Mouse (Mus musculus): ENCODE results near the gene Fbxw27.
A peak's percentile ranks its signal among the peaks of the same experiment; 100 is the strongest.
"Not testable (repeated sequence)": the region's sequence is repeated elsewhere in the genome, so short reads cannot be mapped to it uniquely, and the experiment has no call there.

Fbxw27 gene

DNA sequence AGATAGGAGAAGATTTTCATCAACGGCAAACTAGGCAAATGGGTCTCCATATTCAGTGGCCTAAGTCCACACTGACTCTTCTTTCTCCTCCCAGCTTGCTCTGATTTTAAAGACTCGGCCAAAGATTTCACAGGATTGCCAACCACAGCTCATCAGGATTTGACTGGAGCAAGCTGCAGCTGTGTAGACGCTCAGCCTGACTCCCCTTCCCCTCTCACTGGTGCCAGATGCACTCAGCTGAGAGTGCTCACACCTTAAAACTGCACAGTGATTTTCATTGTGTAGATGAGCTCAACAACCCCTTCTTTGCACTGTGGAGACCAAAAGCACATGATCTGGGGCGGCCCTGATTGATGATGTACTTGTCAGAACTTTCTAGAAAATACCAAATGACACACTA is at the start of gene Fbxw27:
Gene Fbxw27 (minus strand): TSS at position 101 of the 400 bp plus-strand sequence.
- not testable (repeated sequence) for DNase-seq

DNA sequence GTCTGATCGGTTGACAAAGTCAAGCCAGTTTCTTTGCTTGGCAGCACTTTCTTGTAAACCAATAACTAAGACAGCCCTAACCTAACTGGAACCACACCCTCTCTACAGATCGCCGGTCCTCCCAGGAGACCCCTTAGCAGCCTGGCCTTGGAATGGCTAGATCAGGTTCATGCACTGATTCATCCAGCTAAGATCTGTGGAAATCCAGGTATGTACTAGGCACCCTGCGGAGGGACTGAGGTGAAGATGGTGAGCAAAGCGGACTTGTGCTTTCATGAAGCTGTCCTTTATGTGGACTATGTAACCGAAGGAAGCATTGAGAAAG is 42.6 kb upstream of the Fbxw27 start:
- DNase-seq, result no peak

DNA sequence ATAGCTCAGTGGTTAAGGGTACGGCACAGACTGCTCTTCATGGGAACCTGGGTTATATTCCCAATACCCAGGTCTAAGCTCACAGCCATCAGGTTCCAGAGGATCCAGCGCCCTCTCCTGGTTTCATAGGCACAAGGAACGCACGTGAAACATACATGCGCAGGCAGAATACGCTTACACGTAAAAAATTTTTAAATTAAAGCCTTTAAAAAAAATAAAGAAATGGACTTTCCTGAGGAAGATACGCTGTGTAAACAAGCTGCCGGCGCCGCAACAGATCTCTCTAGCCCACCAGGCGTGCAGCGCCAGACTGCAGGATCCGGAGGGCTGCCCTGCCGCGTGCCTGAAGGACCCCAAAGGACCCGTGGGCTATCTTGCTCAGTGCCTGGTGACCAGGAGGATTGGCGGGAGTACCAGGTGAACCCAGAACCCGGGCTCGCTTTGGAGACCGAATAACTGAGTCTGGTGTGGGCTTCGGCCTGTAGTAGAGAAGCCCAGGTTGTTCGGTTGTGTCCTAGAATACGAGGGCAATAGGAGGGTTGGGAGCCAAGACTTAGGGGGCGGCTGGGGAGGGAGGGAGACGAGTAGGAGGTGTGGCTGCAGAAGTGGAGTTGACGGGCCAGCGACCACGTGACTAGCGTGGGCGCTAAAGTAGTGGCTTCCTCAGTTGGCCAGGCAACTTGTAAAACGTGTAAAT is 42.1 kb upstream of the Fbxw27 start, which contains the start of gene Nme6:
Gene Nme6 (plus strand): TSS at position 359 of the 697 bp plus-strand sequence.
- DNase-seq, result peak; percentile 84

DNA sequence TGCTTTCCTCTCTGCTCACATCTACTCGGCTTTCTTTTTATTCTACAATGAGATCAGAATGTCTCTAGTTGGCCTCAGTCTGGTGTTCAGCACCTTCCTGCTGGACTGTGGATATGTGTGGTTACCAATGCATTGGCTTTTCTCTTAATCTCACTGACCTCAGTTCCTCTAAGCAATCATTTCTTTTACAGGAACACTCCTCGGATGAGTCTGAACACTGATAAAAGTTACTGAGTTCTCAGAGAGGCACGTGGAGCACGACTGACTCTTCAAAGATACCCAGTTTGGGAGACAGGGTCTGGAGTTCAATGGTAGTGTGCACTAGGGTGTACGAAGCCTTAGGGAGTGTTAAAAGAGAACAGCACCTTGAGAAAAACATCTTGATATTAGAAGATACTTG is 35.7 kb upstream of the Fbxw27 start:
- DNase-seq, result no peak

DNA sequence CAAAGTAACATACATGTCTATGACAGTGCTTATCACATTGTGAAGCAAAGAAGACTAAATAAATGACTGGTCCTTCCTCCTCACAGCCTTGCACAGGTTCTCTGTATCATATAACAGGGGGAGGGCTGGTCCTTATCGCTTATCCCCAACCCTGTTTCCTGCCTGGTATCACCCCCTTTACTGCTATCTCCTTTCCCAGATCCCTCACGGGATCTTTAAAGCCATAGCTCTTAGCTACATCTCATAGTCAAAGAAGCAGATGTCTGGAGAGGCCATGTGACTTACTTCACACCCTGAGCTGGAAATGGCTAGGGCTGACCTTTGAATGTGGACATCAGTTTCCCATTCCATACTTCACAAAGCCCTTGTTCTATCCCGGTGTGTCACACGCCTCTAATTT is 35.3 kb upstream of the Fbxw27 start:
- DNase-seq, result no peak

DNA sequence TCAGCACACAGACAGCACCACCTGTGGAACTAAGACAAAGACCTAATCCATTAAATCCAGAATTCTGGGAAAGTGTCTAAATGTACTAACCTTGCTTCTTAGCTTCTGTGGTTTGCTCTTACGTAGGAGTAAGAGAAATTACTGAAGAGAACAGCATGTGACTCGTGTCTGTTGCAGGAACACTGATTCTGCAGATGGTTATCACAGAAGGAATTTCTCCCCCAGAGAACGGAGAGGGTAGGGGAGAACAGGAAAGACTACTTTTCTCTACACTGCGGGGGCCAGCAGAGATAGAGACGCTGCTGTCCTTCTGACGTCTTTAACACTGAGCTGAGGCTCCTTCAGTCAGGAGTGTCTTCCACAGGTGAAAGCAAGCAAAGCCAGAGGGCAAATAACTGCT is 25.9 kb upstream of the Fbxw27 start:
- no peak for DNase-seq

DNA sequence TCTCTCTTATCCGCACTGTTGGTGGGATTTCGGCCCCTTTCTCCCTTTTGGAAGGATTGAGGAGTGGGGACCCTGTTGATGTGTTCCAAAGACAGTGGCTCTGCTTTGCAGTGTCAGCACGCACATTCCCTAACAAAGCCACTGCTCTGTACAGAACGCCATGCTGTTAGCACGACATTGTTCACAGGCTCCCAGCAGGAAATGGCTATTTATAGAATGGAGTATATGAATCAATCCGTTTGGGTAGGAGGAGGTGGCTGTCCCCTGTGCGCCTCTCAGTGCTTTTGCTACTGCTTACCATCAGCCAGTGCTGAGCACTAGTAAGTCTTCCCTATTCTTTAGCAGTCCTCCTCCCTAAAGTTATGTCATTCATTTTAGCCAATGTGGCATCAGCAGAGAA is 23.0 kb upstream of the Fbxw27 start:
- no peak for DNase-seq

DNA sequence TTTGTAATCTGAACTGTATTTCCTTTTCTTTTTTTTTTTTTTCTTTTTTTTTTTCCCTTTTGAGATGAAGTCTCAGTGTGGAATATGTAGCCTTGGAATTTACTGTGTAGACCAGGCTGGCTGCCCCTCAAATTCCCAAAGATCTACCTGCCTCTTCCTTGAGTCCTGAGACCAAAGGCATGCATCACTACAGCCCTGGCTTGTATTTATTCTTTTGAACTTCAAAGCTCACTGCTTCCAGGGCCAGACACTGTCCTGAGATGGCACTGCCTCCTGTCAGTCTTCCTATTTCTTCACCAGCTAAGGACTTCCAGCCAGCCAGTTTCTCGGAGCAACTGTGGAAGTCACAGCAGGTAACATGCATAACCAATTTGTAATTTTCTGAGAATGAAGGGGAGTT is 21.5 kb upstream of the Fbxw27 start, which contains the start of gene Spink8:
Gene Spink8 (plus strand): TSS at position 301 of the 400 bp plus-strand sequence.
- DNase-seq, result no peak

DNA sequence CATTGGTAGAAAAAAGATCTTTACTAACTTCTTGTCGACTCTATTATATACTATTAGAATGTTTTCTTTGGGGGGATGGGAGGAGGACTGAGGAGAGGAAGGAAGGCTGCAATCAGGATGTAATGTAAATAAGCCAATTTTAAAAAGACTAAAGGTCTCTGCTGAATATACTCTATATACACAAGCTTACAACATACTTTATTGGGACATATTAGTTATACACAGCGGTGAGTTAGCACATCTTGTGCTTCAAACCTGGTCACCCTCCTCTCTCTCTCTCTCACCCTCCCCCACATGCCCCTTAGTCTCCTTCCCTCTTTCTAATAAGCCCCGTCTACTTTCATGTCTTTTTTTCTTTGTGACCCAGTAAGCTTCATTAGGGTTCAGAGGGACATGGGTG is 17.4 kb upstream of the Fbxw27 start:
- no peak for DNase-seq

DNA sequence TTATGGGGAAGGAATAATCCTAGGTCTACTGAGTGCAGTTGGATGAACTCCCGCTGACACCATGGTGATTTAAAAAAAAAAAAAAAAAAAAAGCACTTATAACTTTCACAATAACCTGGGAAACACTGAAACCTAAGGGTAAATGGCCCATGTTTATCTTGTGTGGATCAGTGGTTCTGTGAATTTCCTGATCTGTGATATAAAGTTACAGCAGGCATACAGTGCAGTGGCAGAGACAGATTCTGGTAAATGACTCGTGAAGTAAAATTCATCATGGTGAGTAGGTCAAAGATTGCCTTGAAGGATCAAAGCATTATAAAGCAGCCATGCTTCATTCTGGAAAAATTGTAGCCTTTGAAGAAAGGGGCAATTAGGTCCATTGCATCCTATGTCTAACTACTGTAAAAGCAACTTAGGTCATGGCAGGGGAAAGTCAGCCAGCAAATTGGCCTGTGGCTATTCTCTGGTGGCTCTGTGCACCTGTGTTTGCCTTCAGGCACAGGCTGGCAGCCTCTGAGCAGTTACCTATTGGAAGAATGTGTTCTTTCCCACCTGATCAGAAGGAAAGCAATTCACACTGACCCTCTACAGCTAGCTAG is 16.3 kb upstream of the Fbxw27 start:
- no peak for DNase-seq

DNA sequence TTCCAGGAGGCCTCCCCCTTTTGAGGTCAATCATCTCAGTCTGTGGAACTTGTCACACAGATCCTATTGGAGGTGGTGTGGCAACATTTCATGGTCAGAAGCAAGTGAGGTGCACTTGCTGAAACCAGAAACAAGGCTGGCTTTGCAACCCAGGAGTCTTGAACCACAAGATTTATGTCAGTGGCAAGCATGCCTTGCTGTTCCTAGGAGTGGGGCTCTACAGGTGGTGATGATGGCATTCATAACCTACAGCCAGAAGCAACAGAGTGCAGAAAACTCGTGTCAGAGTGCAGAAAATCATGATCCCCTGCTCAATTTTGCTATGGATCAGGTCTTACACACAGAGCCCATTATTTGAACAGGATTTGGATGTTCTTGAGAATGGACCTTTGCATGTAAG is 15.8 kb upstream of the Fbxw27 start:
- DNase-seq, result no peak

DNA sequence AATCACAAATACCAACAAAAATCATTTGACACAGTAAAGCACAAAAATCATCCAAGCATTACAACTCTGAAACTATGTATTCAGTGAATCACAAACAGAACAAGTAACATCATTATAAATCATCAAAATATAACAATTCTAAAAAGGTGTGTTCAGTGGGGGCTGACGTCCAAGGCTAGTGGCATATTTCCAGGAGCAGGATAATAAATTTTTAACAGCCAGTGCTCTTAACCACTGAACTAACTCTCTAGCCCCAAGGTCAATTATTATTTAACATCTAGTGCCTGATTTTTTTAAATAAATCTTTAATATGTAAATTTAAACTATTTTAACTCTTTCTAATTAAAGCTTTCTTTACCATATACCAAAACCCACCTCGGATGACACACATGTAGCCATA is 15.1 kb upstream of the Fbxw27 start:
- DNase-seq, result not testable (repeated sequence)

DNA sequence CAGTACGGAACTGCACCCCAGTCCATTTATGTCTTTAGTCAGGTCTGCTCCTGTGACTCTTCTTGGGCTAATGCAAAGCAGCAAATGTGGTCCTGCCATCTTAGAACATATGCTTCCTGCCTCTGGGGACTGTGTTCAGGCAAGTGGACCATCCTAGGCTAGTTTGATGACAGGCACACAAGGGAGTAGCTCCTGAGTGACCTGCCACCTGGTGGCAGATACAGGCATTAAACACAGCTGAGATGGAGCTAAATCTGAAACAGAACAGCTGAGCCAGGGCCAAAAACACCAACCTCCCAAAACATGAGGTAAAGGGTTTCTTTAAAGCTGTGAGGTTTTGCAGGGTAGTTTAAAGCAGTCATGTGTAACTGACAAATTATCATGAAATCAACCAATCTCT is 7.6 kb upstream of the Fbxw27 start:
- no peak for DNase-seq

DNA sequence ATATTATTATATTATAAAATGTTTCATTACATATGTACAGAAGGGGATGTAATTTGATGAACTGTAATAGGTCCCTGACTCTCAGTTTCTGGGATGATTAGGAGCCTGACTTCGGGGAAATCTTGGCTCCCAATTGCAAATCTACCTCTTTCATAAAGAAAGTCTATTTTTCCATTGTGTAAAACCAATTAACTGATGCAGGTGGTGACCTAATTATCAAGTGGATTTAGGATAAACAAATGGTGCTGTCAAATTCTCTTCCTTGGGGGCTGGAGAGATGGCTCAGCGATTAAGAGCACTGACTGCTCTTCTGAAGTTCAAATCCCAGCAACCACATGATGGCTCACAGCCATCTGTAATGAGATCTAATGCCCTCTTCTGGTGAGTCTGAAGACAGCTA is 5.3 kb upstream of the Fbxw27 start:
- DNase-seq, result no peak

DNA sequence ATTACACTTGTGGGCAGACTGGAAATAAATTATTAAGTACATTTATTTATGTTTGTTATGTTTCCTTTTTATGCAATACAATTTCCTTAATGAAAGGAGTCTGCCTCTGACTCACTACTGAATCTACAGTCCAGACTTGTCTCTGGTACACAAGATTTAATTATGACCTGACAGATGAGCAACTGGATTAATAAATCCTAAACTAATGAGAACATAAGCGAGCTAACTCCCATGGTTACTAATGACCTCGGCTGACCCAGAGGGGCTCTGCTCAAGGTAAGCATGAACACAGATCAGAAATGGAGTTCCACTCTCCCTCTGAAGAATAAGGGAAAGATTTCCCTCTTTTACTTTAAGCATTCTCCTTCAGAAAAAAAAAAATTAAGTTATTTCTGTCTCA is 4.8 kb upstream of the Fbxw27 start:
- no peak for DNase-seq

DNA sequence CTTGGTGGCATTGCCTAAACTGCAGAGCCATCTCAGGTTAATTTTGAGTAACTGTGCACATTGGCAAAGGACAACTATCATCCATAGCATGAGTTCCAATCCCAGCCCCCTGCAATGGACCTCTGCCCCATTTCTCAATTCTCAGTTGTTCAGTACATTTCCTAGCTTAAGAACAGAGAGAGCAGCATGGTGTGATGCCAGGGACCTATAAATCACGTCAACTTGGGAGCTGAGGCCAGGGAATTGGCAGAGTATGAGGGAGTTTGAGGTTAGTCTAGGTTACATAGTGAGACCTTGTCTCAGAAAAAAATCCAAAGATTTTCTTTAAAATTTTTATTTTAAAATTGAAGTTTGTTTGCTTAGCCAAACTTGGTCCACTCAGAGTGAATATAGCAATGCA is 23.6 kb downstream of the Fbxw27 start:
- DNase-seq, result not testable (repeated sequence)

DNA sequence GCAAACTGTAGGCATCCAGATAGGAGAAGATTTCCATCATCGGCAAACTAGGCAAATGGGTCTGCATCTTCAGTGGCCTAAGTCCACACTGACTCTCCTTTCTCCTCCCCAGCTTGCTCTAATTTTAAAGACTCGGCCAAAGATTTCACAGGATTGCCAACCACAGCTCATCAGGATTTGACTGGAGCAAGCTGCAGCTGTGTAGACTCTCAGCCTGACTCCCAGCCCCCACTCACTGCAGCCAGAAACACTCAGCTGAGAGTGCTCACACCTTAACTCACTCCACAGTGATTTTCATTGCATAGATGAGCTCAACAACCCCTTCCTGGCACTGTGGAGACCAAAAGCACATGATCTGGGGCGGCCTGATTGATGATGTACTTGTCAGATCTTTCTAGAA is 44.5 kb downstream of the Fbxw27 start, which contains the start of gene Fbxw26:
Gene Fbxw26 (minus strand): TSS at position 101 of the 400 bp plus-strand sequence.
- DNase-seq, result not testable (repeated sequence)

Data from lung, postnatal 14 days (tissue).